Mouse (Mus musculus) gastrocnemius, postnatal 4 days (tissue): ENCODE measurements at regions not wholly inside any gene's neighbourhood (a gene's known extent, or its start where the extent isn't known, plus 50 kb on each side); places are given as distances from the start of the nearest gene placed in this dataset.

Experiments
- DNase-seq, 2 experiments: peaks; one replicate each; pipeline ENCODE4 v3.0.0; 2021 to 2022; ENCODE audit warnings: low spot score in 2 of 2, mixed read lengths in 2 of 2

DNA sequence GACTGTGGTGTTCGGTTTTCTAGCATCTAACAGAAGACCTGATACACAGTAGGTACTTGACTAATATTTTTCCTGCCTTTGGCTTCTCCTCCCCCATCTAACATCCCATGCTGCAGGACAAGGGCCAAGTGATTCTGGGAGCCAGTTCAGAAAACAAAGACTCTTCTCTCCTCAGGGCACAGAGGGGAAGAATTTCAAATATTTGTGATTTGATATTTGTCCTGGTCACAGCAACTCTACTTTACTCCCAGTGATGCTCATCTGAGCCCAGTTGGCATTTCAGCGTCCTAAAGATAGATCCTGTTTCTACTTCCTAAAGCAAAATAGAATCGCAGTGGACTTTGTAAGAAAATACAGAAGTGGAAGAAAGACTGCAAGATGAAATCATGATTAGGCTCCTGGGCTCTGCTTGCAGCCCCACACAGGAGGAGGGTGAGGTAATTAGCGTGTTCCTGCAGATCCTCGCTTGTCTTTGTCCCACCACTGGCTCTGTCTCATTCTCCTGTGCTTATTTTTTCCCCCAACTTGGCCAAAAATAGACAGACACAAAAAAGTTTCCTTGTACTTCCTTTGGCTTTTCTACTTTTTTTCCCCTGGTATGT, 84.6 kb upstream of the Mkln1 start:
- DNase-seq = no peak

DNA sequence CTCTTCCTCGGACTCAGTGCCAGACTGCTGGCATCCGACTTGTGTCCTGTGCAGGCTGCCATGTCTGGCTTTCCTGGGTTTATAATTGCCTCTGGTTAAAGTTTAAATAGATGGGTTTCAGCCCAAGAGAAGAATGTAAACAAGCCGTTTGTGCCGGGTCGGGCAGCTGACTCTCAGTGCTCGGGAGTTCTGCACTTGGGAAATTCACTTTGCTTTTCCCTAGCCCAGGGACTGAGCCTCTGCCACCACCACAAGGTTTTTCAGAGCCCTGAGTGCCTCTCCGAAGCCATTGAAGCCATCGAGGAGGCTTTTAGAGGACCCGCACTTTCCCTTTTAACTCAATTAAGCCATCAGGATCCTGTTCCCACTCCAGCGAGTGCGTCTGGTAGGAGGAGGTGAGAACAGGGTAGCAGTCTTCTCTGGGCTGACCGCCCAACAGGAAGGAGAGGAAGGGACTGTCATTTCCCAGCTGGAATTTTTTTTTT, 80.8 kb upstream of the Mkln1 start:
- no peak for DNase-seq

DNA sequence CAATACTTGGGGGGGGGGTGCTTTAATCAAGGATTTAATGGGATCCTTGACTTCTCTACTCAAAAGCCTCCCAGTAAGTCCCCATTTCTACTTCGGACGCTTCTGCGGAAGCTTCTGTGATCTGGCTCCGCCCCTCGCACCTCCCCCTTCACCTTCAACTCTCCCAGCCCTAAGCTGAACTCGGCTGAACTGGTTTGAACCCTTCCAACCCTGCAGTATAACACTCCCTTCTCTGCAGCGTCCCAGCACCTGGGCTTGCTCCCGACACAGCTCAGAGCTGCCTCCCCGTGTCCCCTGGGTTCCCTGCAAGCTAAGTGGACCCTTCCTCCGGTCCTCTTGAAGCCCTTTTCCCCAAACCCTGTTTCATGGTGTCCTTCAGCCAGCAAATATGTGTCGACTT, 80.0 kb upstream of the Mkln1 start:
- DNase-seq = no peak

DNA sequence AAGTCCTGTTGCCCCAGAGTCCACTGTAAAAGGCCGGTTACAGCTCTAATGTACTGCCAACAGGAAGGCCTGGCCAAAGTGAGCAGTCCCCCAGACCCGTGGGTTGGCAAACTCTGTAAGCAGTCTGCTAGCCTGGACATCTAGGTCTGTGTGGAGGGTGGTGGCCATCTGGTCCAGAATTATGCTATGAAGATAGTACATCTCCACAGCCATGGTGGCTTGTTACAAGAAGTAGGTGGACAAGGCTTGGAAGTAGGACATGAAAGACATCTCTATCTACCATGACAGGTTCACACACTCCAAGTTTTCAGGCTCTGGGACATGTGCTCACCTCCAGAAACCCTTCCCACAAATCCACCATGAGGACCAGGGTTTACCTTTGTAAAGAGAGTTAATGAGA, 79.1 kb upstream of the Mkln1 start:
- no peak for DNase-seq

DNA sequence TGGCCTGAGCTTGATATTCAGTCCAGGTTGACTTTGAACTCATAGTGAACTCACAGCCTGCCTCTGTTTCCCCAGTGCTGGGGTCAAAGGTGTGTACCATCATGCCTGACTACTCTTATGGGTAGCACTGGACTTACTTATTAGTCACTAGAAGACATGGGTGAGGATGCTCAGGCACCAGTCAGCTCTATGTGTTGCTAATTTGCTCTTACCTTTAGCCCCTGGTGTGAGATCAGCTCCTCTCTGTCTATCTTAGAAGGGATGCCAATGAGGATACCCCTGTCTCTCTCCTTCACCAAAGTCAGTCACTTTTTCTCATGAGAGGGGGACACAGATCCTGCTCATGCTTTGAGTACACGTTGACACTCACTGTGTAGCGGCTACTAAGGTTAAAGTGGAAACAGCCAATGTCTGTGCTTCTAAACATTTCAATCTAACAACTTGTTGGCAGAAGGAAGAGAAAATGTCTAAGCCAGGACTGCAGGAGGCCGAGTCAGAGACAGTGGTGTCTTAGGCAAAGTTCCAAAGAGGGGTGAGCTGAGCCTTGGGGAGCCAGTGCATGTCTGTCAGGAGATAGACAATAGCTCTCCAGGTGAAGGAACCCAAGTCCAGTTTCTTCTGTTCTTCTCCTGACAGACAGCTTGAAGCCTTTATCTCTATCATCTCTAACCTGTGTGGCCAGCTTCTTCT, 78.2 kb upstream of the Mkln1 start:
- DNase-seq = no peak

DNA sequence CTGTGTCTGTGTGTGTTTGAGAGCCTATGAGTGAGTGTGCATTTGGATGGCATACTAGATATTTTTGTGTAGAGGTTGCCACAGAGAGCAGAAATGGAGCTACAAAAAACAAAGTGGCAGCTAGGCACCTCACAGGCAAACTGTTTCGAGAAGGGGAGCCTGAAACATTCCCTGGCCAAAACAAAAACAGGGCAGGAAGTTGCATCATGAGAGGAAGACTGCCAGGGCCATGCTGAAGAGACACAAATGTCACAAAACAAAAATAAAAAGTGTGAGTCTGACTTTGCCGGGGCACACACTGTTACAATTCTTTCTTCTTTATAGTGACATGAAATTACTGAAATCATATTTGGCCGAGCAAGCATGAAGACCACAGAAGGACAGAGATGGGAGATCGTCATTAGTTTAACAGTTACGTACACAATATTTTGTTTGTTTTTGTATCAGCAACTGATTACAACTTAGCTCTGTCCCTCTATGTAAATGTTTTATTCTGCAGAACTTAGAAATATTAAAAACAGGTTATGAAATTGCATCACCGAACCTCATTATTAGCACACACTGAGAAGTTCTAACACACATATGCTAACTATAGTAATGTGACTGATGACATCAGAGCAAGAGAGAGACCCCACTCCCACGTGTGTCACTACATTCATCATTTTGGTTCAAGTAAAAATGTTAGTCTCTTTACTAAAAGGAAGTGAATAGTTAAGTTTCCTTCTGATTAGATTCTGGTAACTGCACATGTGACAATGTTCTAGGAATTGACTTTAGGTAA, 77.3 kb upstream of the Mkln1 start:
- DNase-seq = no peak

DNA sequence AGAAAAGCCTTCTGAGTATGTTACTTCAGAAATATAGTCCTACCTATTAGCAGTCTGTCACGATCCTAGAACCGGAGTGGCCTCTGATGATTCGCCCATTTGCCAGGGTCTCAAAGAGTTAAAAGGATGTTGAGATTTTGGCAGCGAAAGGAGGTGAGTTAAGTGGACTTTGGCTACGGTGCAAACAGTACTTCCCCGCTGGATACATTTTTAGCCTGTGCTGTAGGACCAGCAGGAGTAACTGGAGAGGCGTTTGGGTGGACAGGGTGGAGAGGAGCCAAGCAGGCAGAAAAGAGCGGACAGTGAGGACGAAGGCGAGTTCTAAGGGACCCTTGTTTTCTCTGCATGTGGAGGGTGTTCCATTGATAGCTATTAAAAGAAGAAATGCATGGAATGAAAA, 76.6 kb upstream of the Mkln1 start:
- no peak for DNase-seq

DNA sequence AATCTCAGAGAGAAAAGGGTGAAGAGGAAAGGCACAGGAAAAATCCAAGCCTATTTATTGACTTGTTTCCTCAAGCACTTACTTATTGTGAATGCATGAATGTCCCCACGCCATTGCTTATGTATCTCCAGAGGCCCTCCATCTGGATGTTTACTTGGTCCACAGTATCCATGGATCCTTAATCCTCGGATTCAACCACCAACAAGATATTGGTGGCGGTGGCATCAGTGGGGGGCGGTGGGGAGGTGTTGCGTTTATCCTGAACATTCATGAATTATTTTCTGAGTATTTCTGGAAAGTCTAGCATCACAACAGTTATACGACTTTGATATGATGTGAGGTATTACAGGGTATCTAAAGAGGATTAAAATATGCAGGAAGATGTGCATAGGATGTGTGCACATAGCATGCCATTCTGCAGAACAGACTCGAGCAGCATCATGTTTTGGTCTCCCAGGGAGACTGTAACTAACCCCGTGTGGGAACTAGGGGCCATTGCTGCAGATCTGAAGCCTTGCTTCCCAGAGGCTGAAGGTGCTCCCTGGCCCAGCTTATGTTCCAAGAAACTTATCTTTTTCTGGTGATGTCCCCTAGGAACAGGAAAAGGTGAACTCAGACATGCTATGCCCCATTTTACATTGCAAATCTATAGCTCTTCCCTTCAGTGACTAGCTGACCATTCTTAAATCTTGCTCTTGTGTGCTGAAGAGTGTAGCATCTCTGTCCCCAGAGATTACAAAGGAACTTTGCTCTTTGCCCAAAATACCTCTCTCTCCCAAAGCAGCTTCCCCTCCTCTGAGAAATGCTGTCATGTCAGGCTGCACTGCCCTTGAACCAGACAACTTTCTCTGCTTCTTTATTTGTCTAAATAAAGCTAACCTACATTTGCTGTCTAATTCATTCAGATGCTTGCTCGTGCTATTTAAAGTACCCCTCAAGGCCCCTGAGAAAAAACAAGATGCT, 75.0 kb upstream of the Mkln1 start:
- no peak for DNase-seq

DNA sequence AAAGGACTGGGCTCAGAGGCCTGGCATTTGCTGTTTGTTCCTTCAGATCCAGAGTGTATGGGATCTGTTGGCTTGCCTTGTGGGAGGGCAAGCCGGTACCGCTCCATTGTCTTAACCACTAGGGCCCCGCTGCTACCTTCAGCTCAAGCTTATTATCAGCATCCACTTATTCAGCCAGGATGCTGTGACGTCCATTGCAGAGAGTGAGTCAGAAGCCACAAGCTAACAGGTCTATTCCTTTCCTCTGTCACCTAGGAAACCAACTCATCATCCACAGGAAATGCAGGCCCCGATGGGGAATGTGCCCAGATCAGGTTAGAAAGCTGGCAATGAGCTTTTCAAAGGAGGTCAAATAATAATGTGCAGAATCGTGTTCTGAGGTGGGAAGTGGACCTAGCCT, 73.8 kb upstream of the Mkln1 start:
- no peak for DNase-seq

DNA sequence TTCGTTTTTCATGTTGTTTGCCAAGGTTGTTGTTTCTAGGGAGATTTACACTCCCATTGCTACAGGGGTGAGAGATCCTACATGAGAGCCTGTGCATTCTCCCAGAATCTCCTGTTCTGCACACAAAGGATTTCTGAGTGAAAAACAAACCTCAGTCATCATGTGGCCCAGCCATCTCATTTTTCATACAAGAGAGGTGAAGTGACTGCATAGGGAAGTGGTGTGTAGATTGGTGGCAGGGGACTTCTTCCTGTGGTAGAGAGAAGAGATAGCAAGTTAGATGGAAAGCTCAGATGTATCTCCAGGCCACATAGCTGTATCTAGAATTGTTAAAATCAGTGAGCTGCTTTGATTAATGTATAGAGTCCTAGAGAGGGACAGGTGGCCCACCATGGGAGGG, 72.9 kb upstream of the Mkln1 start:
- DNase-seq = no peak

DNA sequence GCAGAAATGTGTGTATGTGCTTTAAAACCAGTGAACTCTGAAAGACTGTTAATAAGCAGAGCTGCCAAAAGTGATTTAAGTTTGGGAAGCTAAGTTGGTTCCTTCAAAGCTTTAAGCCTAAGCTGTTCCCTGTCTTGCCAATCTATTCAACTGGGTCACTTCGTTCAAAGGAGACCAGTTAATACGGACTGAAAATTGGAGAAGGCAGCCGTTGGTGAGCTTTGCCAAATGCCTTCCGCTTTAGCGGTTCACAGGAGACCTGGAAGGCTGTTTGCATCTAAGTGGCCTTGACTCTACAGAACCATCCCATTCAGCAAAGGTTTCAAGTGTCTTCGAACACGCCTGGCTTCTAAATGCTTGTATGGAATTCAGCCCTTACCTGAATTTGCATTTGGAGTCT, 68.2 kb upstream of the Mkln1 start:
- DNase-seq = no peak

DNA sequence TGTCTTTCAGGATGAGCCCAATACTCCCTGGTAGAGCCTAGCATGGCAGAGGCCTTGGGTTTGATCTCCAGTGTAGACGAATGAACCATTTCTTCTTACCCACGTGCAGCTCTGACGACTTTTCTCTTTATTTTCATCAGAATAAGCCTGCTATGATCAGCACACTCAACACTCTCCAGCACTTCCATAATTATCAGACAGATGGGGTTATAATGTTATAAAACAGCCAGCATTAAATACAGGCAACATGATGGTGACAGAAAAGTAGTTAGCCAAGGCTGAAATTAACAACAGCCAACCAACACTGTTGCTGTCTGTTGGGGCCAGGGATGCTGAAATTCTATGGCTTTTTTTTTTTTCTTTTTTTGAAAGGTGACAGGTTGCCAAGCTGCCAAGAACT, 67.7 kb upstream of the Mkln1 start:
- DNase-seq = no peak

DNA sequence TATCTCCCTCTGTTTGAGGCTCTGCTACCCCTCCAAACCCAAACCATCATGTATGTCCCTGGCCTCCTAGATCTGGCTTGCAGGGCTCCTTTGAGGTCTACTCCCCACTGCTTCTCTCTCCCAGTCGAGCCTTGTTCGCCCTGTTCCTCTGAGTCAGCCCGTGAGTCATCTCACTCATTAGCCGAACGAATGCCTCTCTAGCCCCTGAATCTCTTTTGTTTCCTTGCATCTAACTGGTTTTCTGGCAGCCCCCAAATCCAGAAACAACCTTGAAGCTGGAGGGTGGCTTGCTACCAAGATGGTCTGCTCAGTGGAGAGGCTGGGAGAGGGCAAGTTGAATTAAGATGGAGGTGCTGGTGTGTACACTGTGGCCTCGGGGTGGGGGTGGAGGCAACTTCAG, 66.3 kb upstream of the Mkln1 start:
- DNase-seq = no peak

DNA sequence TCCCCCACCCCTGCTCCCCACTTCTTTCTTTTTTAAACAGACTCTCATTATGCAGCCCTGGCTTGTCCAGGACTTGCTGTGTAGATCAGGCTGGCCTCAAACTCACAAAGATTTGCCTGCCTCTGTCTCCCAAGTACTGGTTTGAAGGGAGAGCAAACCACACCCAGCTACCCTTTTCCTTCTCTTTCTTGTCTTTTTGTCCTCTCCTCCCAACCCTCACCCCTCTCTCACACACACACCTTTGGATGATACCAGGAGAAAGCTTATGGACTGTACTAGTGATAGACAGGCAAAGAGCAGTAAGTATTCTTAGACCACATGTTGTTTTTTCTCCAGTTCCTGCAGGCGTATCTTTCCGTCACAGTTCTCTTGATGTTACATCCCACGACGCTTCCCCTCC, 65.8 kb upstream of the Mkln1 start:
- no peak for DNase-seq

DNA sequence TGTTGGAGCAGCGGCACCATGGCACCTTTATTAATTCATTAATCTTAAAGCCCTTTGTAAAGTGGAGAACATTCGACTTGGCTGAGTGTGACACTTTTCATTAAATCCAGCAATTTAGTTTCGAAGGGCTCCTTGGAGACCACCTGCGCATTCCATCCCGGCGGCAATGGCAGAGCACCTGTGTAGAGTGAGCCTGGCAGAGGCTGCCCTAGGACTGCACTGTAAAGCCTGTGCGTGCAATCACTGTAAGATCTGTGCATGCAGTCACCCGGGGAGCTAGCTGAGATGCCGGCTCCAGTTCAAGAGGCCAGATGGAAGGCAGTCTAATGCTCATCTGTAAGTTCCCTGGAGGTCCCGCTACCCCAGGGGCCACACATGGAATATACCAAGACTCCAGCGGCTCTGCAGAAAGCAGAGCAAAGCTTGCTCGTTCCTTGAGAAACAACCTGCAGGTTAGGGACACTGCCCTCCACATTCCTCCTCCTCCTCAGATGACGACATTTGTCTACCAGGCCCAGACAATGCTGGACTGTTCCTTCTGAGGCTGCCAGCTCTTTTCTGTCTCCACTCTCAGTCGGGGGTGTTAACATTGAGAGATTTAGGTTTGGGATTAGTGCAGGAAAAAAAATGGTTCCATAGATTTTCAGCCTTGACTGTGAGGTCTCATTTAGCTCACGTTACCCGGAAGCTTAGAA, 65.2 kb upstream of the Mkln1 start:
- no peak for DNase-seq

DNA sequence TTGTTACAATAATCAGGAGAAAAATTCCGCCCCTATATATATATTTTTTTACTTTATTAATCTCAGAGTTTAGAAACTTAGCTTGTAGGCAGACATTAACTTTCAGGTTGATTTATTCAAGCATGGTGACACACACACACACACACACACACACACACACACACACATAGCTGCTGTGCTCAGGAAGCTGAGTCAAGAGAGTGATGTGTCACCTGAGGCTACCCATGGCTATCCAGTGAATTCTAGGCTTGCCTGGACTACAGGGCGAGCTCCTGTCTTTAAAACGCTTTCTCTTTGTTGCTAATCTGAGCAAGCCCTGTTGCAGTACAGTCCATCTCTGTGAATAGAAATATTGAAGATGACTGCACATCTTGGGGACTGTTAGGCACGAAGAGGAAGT, 64.4 kb upstream of the Mkln1 start:
- DNase-seq = no peak

DNA sequence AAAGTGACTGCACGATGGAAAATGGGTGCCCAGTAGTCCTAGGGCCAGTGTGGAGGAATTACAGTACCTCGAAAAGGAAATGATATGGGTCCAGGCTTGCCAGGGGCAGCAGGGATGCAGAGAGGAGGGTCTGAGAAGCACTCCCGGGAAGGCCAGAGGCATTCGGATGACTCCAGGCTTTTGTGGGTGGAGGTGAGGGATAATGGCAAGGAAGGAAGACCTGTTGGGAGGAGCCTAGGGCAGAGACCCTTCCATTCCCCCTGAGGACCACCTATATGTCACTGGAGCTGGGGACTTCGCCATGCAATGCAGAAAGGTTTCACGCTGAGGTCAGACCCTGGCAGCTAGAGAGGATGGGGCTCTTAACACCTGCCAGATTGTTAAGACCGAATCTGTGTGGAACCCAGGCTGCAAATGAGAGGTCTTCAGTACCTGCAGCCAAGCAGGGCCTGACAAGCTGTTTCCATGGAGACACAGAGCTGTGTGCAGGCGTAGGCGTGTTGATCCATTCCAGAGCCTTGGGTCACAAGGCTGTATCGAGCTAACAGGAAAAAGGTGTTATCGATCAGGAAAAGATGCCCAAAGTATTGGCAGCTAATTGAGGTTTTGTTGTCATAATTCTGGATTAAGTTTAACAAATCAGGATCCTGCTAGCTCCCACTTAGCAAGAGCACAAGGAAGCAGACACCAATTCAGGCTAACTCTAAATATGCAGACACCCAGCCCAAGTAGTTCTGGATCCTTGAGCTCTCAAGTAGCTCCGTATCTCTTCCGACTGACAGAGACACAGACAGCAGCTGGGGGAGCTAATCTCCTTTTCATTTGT, 59.2 kb upstream of the Mkln1 start:
- DNase-seq = no peak

DNA sequence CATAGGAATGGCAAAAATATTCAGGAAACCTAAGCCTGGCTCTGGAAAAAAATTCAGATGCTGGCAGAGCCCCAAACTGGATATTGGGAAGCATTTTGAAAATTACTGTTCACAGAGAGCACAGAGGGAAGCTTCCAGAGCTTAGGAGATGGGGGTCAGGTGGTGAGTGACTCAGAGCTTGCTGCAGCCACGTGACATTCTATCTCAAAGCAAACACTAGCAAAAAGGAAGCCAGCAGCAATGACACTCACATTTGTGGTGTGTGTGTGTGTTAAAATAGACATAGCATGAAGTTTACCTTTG, 58.6 kb upstream of the Mkln1 start:
- no peak for DNase-seq

DNA sequence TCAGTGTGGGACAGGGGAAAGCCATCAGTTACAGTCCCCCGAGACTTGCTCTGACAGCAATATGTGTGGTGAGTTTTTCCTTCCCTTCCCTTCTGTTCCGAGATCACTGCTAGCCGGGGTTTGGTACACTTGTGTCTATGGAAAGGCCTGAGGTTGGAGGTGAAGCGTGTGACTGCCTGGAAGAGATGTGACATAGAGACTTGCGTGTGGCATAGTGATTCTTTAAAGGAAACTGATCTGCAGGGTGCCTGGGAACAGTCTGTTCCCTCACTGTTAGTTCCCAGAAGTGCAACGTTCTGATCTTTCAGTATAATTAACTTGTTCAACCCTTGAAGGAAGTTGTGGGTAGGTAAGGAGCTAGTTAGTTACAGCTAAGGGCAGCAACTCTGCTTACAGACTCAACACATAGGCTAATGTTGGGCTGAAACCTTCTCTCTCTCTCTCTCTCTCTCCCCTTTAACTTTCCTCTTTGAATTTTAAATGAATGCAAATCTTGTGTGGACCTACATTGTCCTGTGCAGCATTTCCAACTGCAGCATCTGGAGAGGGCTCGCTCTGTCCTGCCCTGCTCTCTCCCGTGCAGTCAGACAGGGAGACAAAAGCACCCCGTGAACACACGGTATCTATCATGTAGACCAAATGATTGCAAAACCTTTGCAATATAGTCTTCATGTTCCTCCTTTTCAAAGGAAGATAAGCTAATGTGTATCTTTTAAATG, 53.0 kb upstream of the Mkln1 start:
- no peak for DNase-seq
